Mouse (Mus musculus) MEL (cell line): Measurements from ENCODE around the gene Hc. TPM values are rescaled to one million over a fixed set of nuclear protein-coding genes. Genes with fewer than 3 reads are reported as not detected.

ENCODE experiments used
- DNase-seq: peaks from one replicate; pipeline ENCODE4 v3.0.0; 2011; ENCODE audit warnings: low read depth, low spot score
- H3K27ac ChIP-seq: 2 replicates; pipeline ENCODE4 v1.5.1; 2012; ENCODE audit warnings: low read depth, mild to moderate bottlenecking, control low read depth, low read length, moderate library complexity; ENCODE audit not compliant: control insufficient read depth
- H3K27me3 ChIP-seq, 2 experiments: fragments of 150-350 bp in 1 of 2; sonication (generic) in 1 of 2; 2 replicates each; pipeline ENCODE4 v1.6.1; 2012; ENCODE audit warnings: low read length in 2 of 2, mild to moderate bottlenecking in 2 of 2, improper control_type of control experiment in 1 of 2, moderate library complexity in 1 of 2; ENCODE audit not compliant: insufficient read depth in 2 of 2, control insufficient read depth in 1 of 2
- H3K36me3 ChIP-seq, 2 experiments: 2 replicates each; pipeline ENCODE4 v1.6.1; 2012 to 2014; ENCODE audit warnings: low read length in 2 of 2, improper control_type of control experiment in 1 of 2, inconsistent platforms in 1 of 2, mild to moderate bottlenecking in 1 of 2; ENCODE audit not compliant: insufficient read depth in 2 of 2, control insufficient read depth in 1 of 2
- H3K4me1 ChIP-seq, 2 experiments: fragments of 150-350 bp in 1 of 2; sonication (generic) in 1 of 2; 2 replicates each; pipeline ENCODE4 v1.6.1; 2012; ENCODE audit warnings: low read length in 2 of 2, improper control_type of control experiment in 1 of 2, mild to moderate bottlenecking in 1 of 2; ENCODE audit not compliant: insufficient read depth in 2 of 2, control insufficient read depth in 1 of 2
- H3K4me3 ChIP-seq, 2 experiments: fragments of 150-350 bp in 1 of 2; sonication (generic) in 1 of 2; 2 replicates each; pipeline ENCODE4 v1.5.1; 2012; ENCODE audit warnings: low read depth in 2 of 2, low read length in 2 of 2, mild to moderate bottlenecking in 2 of 2, moderate library complexity in 2 of 2, control low read depth in 1 of 2, improper control_type of control experiment in 1 of 2; ENCODE audit not compliant: control insufficient read depth in 1 of 2, insufficient read depth in 1 of 2
- H3K79me2 ChIP-seq: 2 replicates; pipeline ENCODE4 v1.6.1; 2012; ENCODE audit warnings: mild to moderate bottlenecking, low read length, moderate library complexity; ENCODE audit not compliant: control insufficient read depth, poor library complexity, insufficient read depth
- H3K9ac ChIP-seq: 2 replicates; pipeline ENCODE4 v1.6.1; 2012; ENCODE audit warnings: low read depth, mild to moderate bottlenecking, control low read depth, low read length, moderate library complexity; ENCODE audit not compliant: control insufficient read depth, poor library complexity, severe bottlenecking
- H3K9me3 ChIP-seq: fragments of 150-350 bp; sonication (generic); replicated peaks from 2 replicates; pipeline ENCODE4 v1.6.1; 2012; ENCODE audit warnings: mild to moderate bottlenecking, low read length, improper control_type of control experiment, moderate library complexity; ENCODE audit not compliant: insufficient read depth
- BHLHE40 ChIP-seq: IDR thresholded peaks from 2 replicates; pipeline ENCODE4 v1.6.1; 2012; ENCODE audit warnings: low read depth, mild to moderate bottlenecking, inconsistent platforms, low read length, improper control_type of control experiment, borderline replicate concordance
- CHD2 ChIP-seq: IDR thresholded peaks from 2 replicates; pipeline ENCODE4 v1.6.1; 2011; ENCODE audit warnings: low read length, improper control_type of control experiment
- CTCF ChIP-seq, 3 experiments: IDR thresholded peaks in 2 of 3; conservative IDR thresholded peaks in 1 of 3; 2 replicates each; pipeline ENCODE4 v1.5.1; 2011 to 2012; ENCODE audit warnings: low read length in 3 of 3, low read depth in 2 of 3, mild to moderate bottlenecking in 2 of 3, improper control_type of control experiment in 1 of 3, inconsistent platforms in 1 of 3, mixed read lengths in 1 of 3, moderate library complexity in 1 of 3; ENCODE audit not compliant: control insufficient read depth in 1 of 3, insufficient read depth in 1 of 3, poor library complexity in 1 of 3, severe bottlenecking in 1 of 3
- ELF1 ChIP-seq: IDR thresholded peaks from 2 replicates; pipeline ENCODE4 v1.6.1; 2014; ENCODE audit warnings: low read depth, mild to moderate bottlenecking, inconsistent platforms, low read length, improper control_type of control experiment, moderate library complexity
- EP300 ChIP-seq, 2 experiments: IDR thresholded peaks; 2 replicates each; pipeline ENCODE4 v1.6.1; 2011; ENCODE audit warnings: improper control_type of control experiment in 2 of 2, low read length in 2 of 2, low read depth in 1 of 2, mild to moderate bottlenecking in 1 of 2
- ETS1 ChIP-seq: IDR thresholded peaks from 2 replicates; pipeline ENCODE4 v1.6.1; 2012; ENCODE audit warnings: low read depth, mild to moderate bottlenecking, inconsistent platforms, low read length, improper control_type of control experiment, moderate library complexity
- GABPA ChIP-seq: IDR thresholded peaks from 2 replicates; pipeline ENCODE4 v1.6.1; 2012; ENCODE audit warnings: low read depth, mild to moderate bottlenecking, inconsistent platforms, low read length, improper control_type of control experiment, moderate library complexity
- GATA1 ChIP-seq: IDR thresholded peaks from 2 replicates; pipeline ENCODE4 v1.6.1; 2011; ENCODE audit warnings: low read depth, low read length, improper control_type of control experiment
- HCFC1 ChIP-seq: IDR thresholded peaks from 2 replicates; pipeline ENCODE4 v1.6.1; 2012; ENCODE audit warnings: low read depth, mild to moderate bottlenecking, inconsistent platforms, low read length, improper control_type of control experiment, moderate library complexity
- KAT2A ChIP-seq: conservative IDR thresholded peaks from 2 replicates; pipeline ENCODE4 v1.6.1; 2012; ENCODE audit warnings: low read depth, low read length, improper control_type of control experiment, inconsistent platforms
- MAFK ChIP-seq: IDR thresholded peaks from 2 replicates; pipeline ENCODE4 v1.6.1; 2011; ENCODE audit warnings: low read depth, mild to moderate bottlenecking, low read length, improper control_type of control experiment, borderline replicate concordance
- MAX ChIP-seq: IDR thresholded peaks from 2 replicates; pipeline ENCODE4 v1.6.1; 2011; ENCODE audit warnings: low read length, improper control_type of control experiment
- MXI1 ChIP-seq: IDR thresholded peaks from 2 replicates; pipeline ENCODE4 v1.6.1; 2011; ENCODE audit warnings: mild to moderate bottlenecking, low read depth, low read length, improper control_type of control experiment
- MYB ChIP-seq: IDR thresholded peaks from 2 replicates; pipeline ENCODE4 v1.6.1; 2011; ENCODE audit warnings: mild to moderate bottlenecking, low read depth, low read length, improper control_type of control experiment
- NRF1 ChIP-seq: IDR thresholded peaks from 2 replicates; pipeline ENCODE4 v1.6.1; 2014; ENCODE audit warnings: low read depth, mild to moderate bottlenecking, inconsistent platforms, low read length, improper control_type of control experiment, moderate library complexity; ENCODE audit not compliant: poor library complexity, insufficient read depth, severe bottlenecking
- POLR2AphosphoS2 ChIP-seq: IDR thresholded peaks from 2 replicates; pipeline ENCODE4 v1.6.1; 2011; ENCODE audit warnings: low read length, improper control_type of control experiment
- POLR2AphosphoS5 ChIP-seq: IDR thresholded peaks from 2 replicates; pipeline ENCODE4 v1.6.1; 2012; ENCODE audit warnings: low read depth, borderline replicate concordance, mild to moderate bottlenecking, inconsistent platforms, low read length, moderate library complexity, mixed read lengths
- SIN3A ChIP-seq: IDR thresholded peaks from 2 replicates; pipeline ENCODE4 v1.6.1; 2012; ENCODE audit warnings: low read length, improper control_type of control experiment, inconsistent platforms
- TAL1 ChIP-seq: IDR thresholded peaks from 2 replicates; pipeline ENCODE4 v1.6.1; 2012; ENCODE audit warnings: mild to moderate bottlenecking, inconsistent platforms, low read length, moderate library complexity, mixed read lengths
- TCF12 ChIP-seq: IDR thresholded peaks from 2 replicates; pipeline ENCODE4 v1.6.1; 2014; ENCODE audit warnings: low read depth, mild to moderate bottlenecking, inconsistent platforms, low read length, improper control_type of control experiment, moderate library complexity
- UBTF ChIP-seq: IDR thresholded peaks from 2 replicates; pipeline ENCODE4 v1.6.1; 2012; ENCODE audit warnings: low read depth, mild to moderate bottlenecking, inconsistent platforms, low read length, improper control_type of control experiment, moderate library complexity, borderline replicate concordance; ENCODE audit not compliant: insufficient read depth
- USF2 ChIP-seq, 2 experiments: IDR thresholded peaks; 2 replicates each; pipeline ENCODE4 v1.6.1; 2011 to 2012; ENCODE audit warnings: improper control_type of control experiment in 2 of 2, low read length in 2 of 2, borderline replicate concordance in 1 of 2, inconsistent platforms in 1 of 2, low read depth in 1 of 2, mild to moderate bottlenecking in 1 of 2; ENCODE audit not compliant: insufficient read depth in 1 of 2
- ZC3H11A ChIP-seq: IDR thresholded peaks from 2 replicates; pipeline ENCODE4 v1.6.1; 2012; ENCODE audit warnings: low read depth, mild to moderate bottlenecking, inconsistent platforms, low read length, improper control_type of control experiment
- ZKSCAN1 ChIP-seq: IDR thresholded peaks from 2 replicates; pipeline ENCODE4 v1.6.1; 2012; ENCODE audit warnings: low read depth, mild to moderate bottlenecking, inconsistent platforms, low read length, improper control_type of control experiment, moderate library complexity
- ZMIZ1 ChIP-seq: IDR thresholded peaks from 2 replicates; pipeline ENCODE4 v1.6.1; 2012; ENCODE audit warnings: low read depth, mild to moderate bottlenecking, inconsistent platforms, low read length, improper control_type of control experiment, moderate library complexity
- polyA plus RNA-seq, 2 experiments: library from polyadenylated mRNA; stranded (reverse) in 1 of 2; unstranded in 1 of 2; fragments of >175 nt in 1 of 2; fragments of >200 nt in 1 of 2; gene quantifications; 2 replicates each; pipeline versions ENCODE4 v1.2.1 to v1.2.4; 2012; ENCODE audit warnings: low replicate concordance in 2 of 2, low read depth in 1 of 2; ENCODE audit not compliant: insufficient read length in 2 of 2, insufficient read depth in 1 of 2, missing spikeins in 1 of 2
- total RNA-seq: library from RNA; depleted of rRNA; stranded (reverse); fragments of 300-350 nt; gene quantifications from 2 replicates; pipeline ENCODE4 v1.2.3, GENCODE M21; 2012

Hc gene
- total and polyA plus RNA-seq, 3 experiments, result not detected

GRCm38 (mm10) chr2:34987595-34987994, 73.6 kb downstream of the Hc start:
- Histone ChIP-seq H3K4me3 (no peak overlapping the region), H3K9me3 (no peaks in the 10 kb centered on the region)

GRCm38 (mm10) chr2:34984885-34985284, 76.4 kb downstream of the Hc start:
- Histone ChIP-seq H3K27ac (no peak overlapping the region), H3K4me1 (no peaks in the 10 kb centered on the region; a peak in 1 of 4 replicates), H3K9me3 (no peaks in the 10 kb centered on the region), H3K9ac (no peak overlapping the region), H3K4me3 (no peak overlapping the region), H3K27me3 (peaks cover 0 to 3% of the 10 kb centered on the region in 2 experiments), H3K36me3 (no peaks in the 10 kb centered on the region), H3K79me2 (no peaks in the 10 kb centered on the region)
- TF ChIP-seq CTCF (IDR thresholded peaks at IDR 0.05 in 2 of 3, conservative IDR thresholded peaks at IDR 0.05 in 1 of 3; ENCODE audit: control insufficient read depth in 1 of 3, insufficient read depth in 1 of 3, low read depth in 2 of 3, low read length in 3 of 3, poor library complexity in 1 of 3, severe bottlenecking in 1 of 3) (no peak), TAL1 (no peak), HCFC1 (no peak), MXI1 (no peak), GABPA (no peak), USF2 (IDR thresholded peaks at IDR 0.05; ENCODE audit: borderline replicate concordance in 1 of 2, insufficient read depth in 1 of 2, low read depth in 1 of 2, low read length in 2 of 2) (no peak), ZMIZ1 (no peak), SIN3A (no peak), KAT2A (no peak), BHLHE40 (no peak), ELF1 (no peak), ETS1 (no peak), MYB (no peak), CHD2 (no peak), ZC3H11A (no peak), TCF12 (no peak), EP300 (IDR thresholded peaks at IDR 0.05; ENCODE audit: low read depth in 1 of 2, low read length in 2 of 2) (no peak)
- no peak for DNase-seq

More at GRCm38 (mm10) chr2:34987595-34987994, 73.6 kb downstream of the Hc start:
- H3K9ac ChIP-seq, result no peak overlapping the region
- no peak overlapping the region for H3K27ac ChIP-seq
- no peak for DNase-seq
- peaks cover 2 to 5% of the 10 kb centered on the region in 2 experiments for H3K27me3 ChIP-seq
- H3K36me3 ChIP-seq, result no peaks in the 10 kb centered on the region
- H3K79me2 ChIP-seq, result no peaks in the 10 kb centered on the region
- no peaks in the 10 kb centered on the region for H3K4me1 ChIP-seq
- no peak for TF ChIP-seq SIN3A
- TF ChIP-seq CHD2, result no peak
- no peak for TF ChIP-seq MAX
- TF ChIP-seq GABPA, result no peak
- TF ChIP-seq ZC3H11A, result no peak
- no peak for TF ChIP-seq UBTF
- no peak for TF ChIP-seq ETS1
- TF ChIP-seq POLR2AphosphoS2, result no peak
- no peak for TF ChIP-seq USF2 (IDR thresholded peaks at IDR 0.05; ENCODE audit: borderline replicate concordance in 1 of 2, insufficient read depth in 1 of 2, low read depth in 1 of 2, low read length in 2 of 2)
- TF ChIP-seq MYB, result no peak
- no peak for TF ChIP-seq MXI1
- no peak for TF ChIP-seq HCFC1
- TF ChIP-seq ZMIZ1, result no peak
- no peak for TF ChIP-seq POLR2AphosphoS5
- no peak for TF ChIP-seq GATA1
- TF ChIP-seq KAT2A, result no peak
- no peak for TF ChIP-seq MAFK
- no peak for TF ChIP-seq ZKSCAN1
- TF ChIP-seq ELF1, result no peak
- TF ChIP-seq NRF1, result no peak
